Mouse (Mus musculus): ENCODE measurements around the gene Aebp1. TPM values are rescaled to one million over a fixed set of nuclear protein-coding genes. Genes with fewer than 3 reads are reported as not detected.
A peak's percentile ranks its signal among the peaks of the same experiment; 100 is the strongest.

Aebp1 gene
- polyA plus RNA-seq, 1 experiment from 2014 or later, result 24.3 TPM

DNA sequence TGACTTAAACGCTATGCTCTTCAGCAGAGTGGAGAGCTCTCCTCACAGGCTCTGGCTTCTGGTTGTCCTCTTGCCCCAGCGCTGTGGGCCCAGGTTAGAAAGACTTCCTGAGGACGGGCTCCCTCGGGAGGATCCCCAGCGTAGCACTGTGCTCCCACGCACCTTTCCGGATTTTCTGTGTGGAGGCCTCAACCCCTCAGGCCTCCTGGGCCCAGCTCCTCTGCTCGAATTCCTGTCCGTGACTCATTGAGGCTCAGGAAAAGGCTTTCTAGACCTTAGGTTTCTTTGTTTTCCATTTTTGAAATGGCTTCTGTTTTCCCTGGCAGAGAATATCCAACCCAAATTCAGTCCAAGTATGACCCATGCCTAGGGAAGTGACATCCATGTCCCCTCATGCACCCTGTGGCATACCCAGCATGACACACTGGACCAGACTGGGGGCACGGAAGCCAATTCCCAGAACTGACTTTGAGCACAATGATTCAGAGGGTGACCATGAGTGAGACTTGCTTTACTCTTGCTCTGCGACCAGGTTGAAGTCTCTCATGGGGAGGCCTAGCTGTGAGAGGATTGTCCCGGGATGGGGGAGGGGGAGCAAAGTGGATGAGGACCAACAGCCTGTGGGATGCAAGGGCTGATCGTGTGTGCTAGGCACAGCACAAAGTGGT lies 1.7 kb upstream of the Aebp1 start:
- no peaks in the 10 kb centered on the region for H3K36me3 ChIP-seq
- peaks cover 48% of the 10 kb centered on the region for H3K27me3 ChIP-seq (ENCODE audit: insufficient read depth, poor library complexity, severe bottlenecking)
- no peak for DNase-seq (ENCODE audit: low spot score)
- H3K9me3 ChIP-seq, result 0 out of 2 replicates have a peak, but pooled peaks cover 9% of the 10 kb centered on the region
- 83% methylated on average over 13 of the region's 13 CpGs for WGBS
- H3K27ac ChIP-seq, result no peak overlapping the region
- H3K4me1 ChIP-seq (replicated peaks), result peaks cover 25% of the 10 kb centered on the region
- H3K4me3 ChIP-seq, result no peak overlapping the region

DNA sequence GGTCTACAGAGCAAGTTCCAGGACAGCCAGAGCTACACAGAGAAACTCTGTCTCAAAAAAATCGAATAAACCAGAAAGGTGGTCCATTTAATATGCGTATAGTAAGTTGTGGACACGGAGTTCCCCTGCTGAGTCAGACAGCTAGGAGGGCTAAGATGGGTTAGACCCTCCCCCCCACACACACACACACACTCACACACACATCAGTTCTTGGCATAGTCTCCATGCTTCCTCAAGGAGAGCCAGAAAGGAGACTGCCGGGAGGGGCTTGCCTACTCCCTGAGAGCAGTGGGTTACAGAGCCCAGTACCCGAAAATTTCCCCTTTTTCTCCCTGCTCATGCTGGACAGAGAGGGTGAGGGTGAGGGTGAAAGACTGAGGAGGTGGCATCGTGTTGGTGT lies 1.1 kb upstream of the Aebp1 start:
- Histone ChIP-seq H3K27ac (no peak overlapping the region), H3K36me3 (no peaks in the 10 kb centered on the region), H3K4me1 (replicated peaks) (peaks cover 25% of the 10 kb centered on the region), H3K4me3 (no peak overlapping the region), H3K27me3 (ENCODE audit: insufficient read depth, poor library complexity, severe bottlenecking) (peaks cover 48% of the 10 kb centered on the region), H3K9me3 (0 out of 2 replicates have a peak, but pooled peaks cover 9% of the 10 kb centered on the region)
- DNase-seq (ENCODE audit: low spot score), result no peak
- WGBS, result 64% methylated on average over 6 of the region's 6 CpGs

DNA sequence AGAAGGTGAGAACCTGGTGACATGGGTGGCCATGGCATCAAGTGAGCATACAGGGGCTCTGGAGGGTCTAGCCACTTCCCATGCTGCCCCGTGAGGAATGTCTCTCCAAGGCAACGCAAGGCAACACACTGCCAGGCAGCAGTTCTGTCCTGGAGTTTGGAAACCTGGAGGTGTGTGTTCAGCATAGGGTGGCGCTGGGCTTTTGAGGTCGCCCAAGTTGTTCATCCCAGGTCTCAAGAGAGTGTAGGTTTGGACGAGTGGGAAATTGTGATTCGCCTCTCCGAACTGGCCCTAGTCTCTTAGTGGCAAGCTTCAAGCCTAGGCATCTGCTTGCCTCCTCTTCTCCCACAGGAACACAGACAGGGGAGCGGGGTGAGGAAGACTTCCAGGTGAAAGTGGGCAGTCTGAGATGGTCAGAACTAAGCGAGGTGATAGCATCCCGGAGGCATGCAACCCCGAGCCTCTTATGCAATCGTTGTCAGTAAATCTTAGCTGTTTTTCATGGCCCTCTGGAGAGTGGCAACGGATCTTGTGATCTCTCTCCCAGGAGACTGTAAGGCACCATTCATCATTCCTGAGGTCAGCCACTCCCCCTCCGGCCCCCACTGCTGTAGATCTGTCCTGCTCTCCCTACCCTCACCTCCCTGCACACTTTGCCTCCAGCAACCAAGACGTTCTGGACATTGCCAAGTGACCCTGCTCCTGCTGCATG lies 803 bp downstream of the Aebp1 start:
- WGBS, result 24% methylated on average over 15 of the region's 15 CpGs
- Histone ChIP-seq H3K27me3 (ENCODE audit: insufficient read depth, poor library complexity, severe bottlenecking) (peaks cover 48% of the 10 kb centered on the region), H3K4me3 (peak overlapping the region; percentile 51), H3K9me3 (0 out of 2 replicates have a peak, but pooled peaks cover 9% of the 10 kb centered on the region), H3K27ac (peak overlapping the region; percentile 80; the same call in 1 of the 2 replicates), H3K36me3 (0 out of 2 replicates have a peak, but pooled peaks cover under 1% of the 10 kb centered on the region), H3K4me1 (replicated peaks) (peaks cover 27% of the 10 kb centered on the region)
- no peak for DNase-seq (ENCODE audit: low spot score)

DNA sequence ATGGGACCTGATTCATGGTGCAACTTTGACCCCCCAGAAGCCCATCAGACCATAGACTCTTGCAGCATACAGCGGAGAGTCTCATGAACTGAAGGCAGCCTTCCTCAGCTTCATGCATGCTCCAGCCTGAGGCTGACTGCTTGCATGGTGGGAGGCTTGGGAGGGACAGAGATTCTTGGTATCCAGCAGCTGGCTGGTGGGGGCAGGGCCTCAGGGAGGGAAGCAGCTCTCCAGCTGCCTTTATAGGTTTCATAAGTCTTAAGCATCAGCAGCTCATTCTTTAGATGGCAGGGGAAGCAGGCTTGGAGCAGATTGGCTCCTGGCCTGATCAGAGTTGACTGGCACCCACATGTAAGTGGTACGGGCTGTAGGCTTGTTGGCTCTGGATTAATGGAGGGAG lies 5.4 kb downstream of the Aebp1 start:
- WGBS, result 91% methylated on average over 2 of the region's 2 CpGs
- H3K9me3 ChIP-seq, result no peaks in the 10 kb centered on the region
- H3K4me3 ChIP-seq, result no peak overlapping the region
- no peak overlapping the region for H3K27ac ChIP-seq
- peaks cover 43% of the 10 kb centered on the region for H3K36me3 ChIP-seq
- H3K4me1 ChIP-seq (replicated peaks), result peaks cover 17% of the 10 kb centered on the region
- H3K27me3 ChIP-seq (ENCODE audit: insufficient read depth, poor library complexity, severe bottlenecking), result peaks cover 20% of the 10 kb centered on the region
- DNase-seq (ENCODE audit: low spot score), result no peak

DNA sequence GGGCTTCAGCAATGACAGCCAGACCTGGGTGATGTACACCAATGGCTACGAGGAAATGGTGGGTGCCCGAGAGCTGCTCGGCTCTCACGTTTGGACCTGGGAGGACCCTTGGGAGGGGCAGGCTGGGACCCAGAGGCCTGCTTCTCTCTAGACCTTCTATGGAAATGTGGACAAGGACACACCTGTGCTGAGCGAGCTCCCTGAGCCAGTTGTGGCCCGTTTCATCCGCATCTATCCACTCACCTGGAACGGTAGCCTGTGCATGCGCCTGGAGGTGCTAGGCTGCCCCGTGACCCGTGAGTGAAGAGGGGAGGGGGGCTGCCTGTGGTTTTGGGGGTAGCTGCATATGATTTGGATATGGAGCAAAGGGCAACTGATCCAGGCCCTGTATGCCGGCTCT lies 6.6 kb downstream of the Aebp1 start:
- Histone ChIP-seq H3K27me3 (ENCODE audit: insufficient read depth, poor library complexity, severe bottlenecking) (peaks cover 8% of the 10 kb centered on the region), H3K4me1 (replicated peaks) (0 out of 2 replicates have a peak, but pooled peaks cover 6% of the 10 kb centered on the region), H3K36me3 (peaks cover 54% of the 10 kb centered on the region), H3K27ac (no peak overlapping the region), H3K4me3 (no peak overlapping the region), H3K9me3 (no peaks in the 10 kb centered on the region)
- 90% methylated on average over 12 of the region's 12 CpGs for WGBS
- DNase-seq (ENCODE audit: low spot score), result no peak

- H3K4me3 ChIP-seq, result no peak overlapping the region
- peaks cover 64% of the 10 kb centered on the region for H3K36me3 ChIP-seq
- H3K4me1 ChIP-seq (replicated peaks), result 0 out of 2 replicates have a peak, but pooled peaks cover 6% of the 10 kb centered on the region
- 93% methylated on average over 16 of the region's 16 CpGs for WGBS
- no peaks in the 10 kb centered on the region for H3K27me3 ChIP-seq (ENCODE audit: insufficient read depth, poor library complexity, severe bottlenecking)
- no peak for DNase-seq (ENCODE audit: low spot score)
- H3K9me3 ChIP-seq, result no peaks in the 10 kb centered on the region
- no peak overlapping the region for H3K27ac ChIP-seq
Observed at GRCm38 (mm10) chr11:5869331-5869730, 7.6 kb downstream of the Aebp1 start.

- H3K4me3 ChIP-seq, result no peak overlapping the region
- H3K27ac ChIP-seq, result no peak overlapping the region
- 0 out of 2 replicates have a peak, but pooled peaks cover 6% of the 10 kb centered on the region for H3K4me1 ChIP-seq (replicated peaks)
- no peaks in the 10 kb centered on the region for H3K27me3 ChIP-seq (ENCODE audit: insufficient read depth, poor library complexity, severe bottlenecking)
- WGBS, result 92% methylated on average over 16 of the region's 16 CpGs
- no peak for DNase-seq (ENCODE audit: low spot score)
- peaks cover 72% of the 10 kb centered on the region for H3K36me3 ChIP-seq
- H3K9me3 ChIP-seq, result no peaks in the 10 kb centered on the region
Observed at GRCm38 (mm10) chr11:5870069-5870468, 8.3 kb downstream of the Aebp1 start.

- 92% methylated on average over 11 of the region's 11 CpGs for WGBS
- peaks cover 21% of the 10 kb centered on the region for H3K4me1 ChIP-seq (replicated peaks)
- H3K4me3 ChIP-seq, result no peak overlapping the region
- H3K27me3 ChIP-seq (ENCODE audit: insufficient read depth, poor library complexity, severe bottlenecking), result no peaks in the 10 kb centered on the region
- no peaks in the 10 kb centered on the region for H3K9me3 ChIP-seq
- H3K27ac ChIP-seq, result no peak overlapping the region
- peaks cover 86% of the 10 kb centered on the region for H3K36me3 ChIP-seq
- no peak for DNase-seq (ENCODE audit: low spot score)
Observed at GRCm38 (mm10) chr11:5872707-5873106, 11.0 kb downstream of the Aebp1 start.

- 97% methylated on average over 9 of the region's 9 CpGs for WGBS
Observed at GRCm38 (mm10) chr11:5873192-5873591, 11.4 kb downstream of the Aebp1 start.

GRCm38 (mm10) chr11:5877421-5877820 lies 15.7 kb downstream of the Aebp1 start:
- peaks cover 43% of the 10 kb centered on the region for H3K36me3 ChIP-seq
- H3K27me3 ChIP-seq (ENCODE audit: insufficient read depth, poor library complexity, severe bottlenecking), result no peaks in the 10 kb centered on the region
- H3K4me1 ChIP-seq (replicated peaks), result peaks cover 32% of the 10 kb centered on the region
- H3K9me3 ChIP-seq, result no peaks in the 10 kb centered on the region
- H3K27ac ChIP-seq, result peak overlapping the region; percentile 89
- H3K4me3 ChIP-seq, result peak overlapping the region; percentile 69
- no peak for DNase-seq (ENCODE audit: low spot score)
- WGBS, result 8% methylated on average over 5 of the region's 5 CpGs

More at GRCm38 (mm10) chr11:5873192-5873591, 11.4 kb downstream of the Aebp1 start:
- no peak for DNase-seq (ENCODE audit: low spot score)
- Histone ChIP-seq H3K27me3 (ENCODE audit: insufficient read depth, poor library complexity, severe bottlenecking) (no peaks in the 10 kb centered on the region), H3K27ac (no peak overlapping the region), H3K9me3 (no peaks in the 10 kb centered on the region), H3K36me3 (peaks cover 82% of the 10 kb centered on the region), H3K4me1 (replicated peaks) (peaks cover 21% of the 10 kb centered on the region), H3K4me3 (no peak overlapping the region)

DNA sequence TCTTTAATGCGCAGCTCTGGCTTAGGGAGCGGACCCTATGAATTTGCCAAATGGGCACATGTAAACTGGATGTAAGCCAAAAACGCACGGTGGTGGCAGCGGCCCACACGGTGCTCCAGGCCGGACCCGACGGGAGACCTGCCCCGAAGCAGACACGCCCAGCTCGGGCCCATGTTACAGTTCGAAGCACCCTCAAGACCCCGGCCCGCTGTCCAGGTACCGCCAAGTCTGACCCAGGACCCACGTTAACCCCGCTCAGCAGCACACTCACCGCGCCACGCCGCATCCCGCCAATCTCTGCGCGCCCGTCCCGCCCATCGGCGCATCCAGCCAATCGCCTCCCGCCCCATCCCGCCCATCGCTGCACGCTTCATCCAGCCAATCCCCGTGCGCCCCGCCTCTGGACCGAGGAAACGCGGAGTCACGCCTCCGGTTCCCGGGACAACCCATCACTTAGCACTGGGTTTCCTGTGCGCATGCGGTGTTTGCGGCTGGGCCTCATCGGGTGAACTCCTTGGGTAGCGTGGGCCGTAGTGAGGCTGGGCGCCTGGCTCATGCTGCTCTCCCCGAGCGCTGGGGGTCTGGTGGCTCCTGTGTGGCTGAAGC lies 16.3 kb downstream of the Aebp1 start, which contains the start of gene Pold2:
TSS of gene Pold2 (minus strand) at position 372 of the 606 bp plus-strand sequence.
- Histone ChIP-seq H3K4me3 (peak within 1 kb of the TSS; percentile 69), H3K4me1 (replicated peaks) (peaks cover 32% of the 10 kb centered on the region), H3K27ac (peak within 1 kb of the TSS; percentile 89), H3K9me3 (no peaks in the 10 kb centered on the region), H3K27me3 (ENCODE audit: insufficient read depth, poor library complexity, severe bottlenecking) (no peaks in the 10 kb centered on the region), H3K36me3 (peaks cover 37% of the 10 kb centered on the region)
- peak; percentile 98 for DNase-seq (ENCODE audit: low spot score)
- under 1% methylated on average over 52 of the region's 52 CpGs for WGBS

DNA sequence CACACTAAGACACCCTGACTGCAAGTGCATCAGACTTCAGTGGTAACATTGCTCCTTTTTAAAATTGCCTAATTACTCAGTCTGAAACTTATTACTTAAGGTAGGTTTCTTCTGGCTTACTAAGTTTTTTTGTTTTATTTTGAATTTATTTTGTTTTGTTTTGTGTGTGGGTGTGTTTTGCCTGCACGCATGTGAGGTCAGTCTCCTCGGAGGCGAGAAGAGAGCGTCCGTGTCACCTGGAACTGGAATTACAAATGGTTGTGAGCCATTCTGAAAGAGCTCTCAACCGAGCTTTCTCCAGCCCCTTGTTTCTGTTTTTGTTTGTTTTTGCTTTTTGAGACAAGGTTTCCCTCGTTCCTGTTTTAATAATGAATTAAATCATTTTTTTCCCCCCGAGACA lies 16.9 kb downstream of the Aebp1 start:
- 58% methylated on average over 8 of the region's 8 CpGs for WGBS
- peak overlapping the region; percentile 89 for H3K27ac ChIP-seq
- H3K4me1 ChIP-seq (replicated peaks), result peaks cover 32% of the 10 kb centered on the region
- peaks cover 30% of the 10 kb centered on the region for H3K36me3 ChIP-seq
- DNase-seq (ENCODE audit: low spot score), result no peak
- no peaks in the 10 kb centered on the region for H3K9me3 ChIP-seq
- H3K4me3 ChIP-seq, result peak overlapping the region; percentile 69
- no peaks in the 10 kb centered on the region for H3K27me3 ChIP-seq (ENCODE audit: insufficient read depth, poor library complexity, severe bottlenecking)

- Histone ChIP-seq H3K27me3 (ENCODE audit: insufficient read depth, poor library complexity, severe bottlenecking) (no peaks in the 10 kb centered on the region), H3K27ac (no peak overlapping the region), H3K4me3 (no peak overlapping the region), H3K9me3 (no peaks in the 10 kb centered on the region), H3K4me1 (replicated peaks) (peaks cover 32% of the 10 kb centered on the region), H3K36me3 (peaks cover 18% of the 10 kb centered on the region)
- WGBS, result 47% methylated on average over 5 of the region's 5 CpGs
- DNase-seq (ENCODE audit: low spot score), result peak; percentile 76
Observed at GRCm38 (mm10) chr11:5879905-5880304, 18.2 kb downstream of the Aebp1 start.
